Mouse (Mus musculus): Measurements from ENCODE around the gene Coil.
"Not testable (repeated sequence)": the region's sequence is repeated elsewhere in the genome, so short reads cannot be mapped to it uniquely, and the experiment has no call there.

The Coil gene

GRCm38 (mm10) chr11:89041073-89041472 lies 71.0 kb downstream of the Coil start:
- not testable (repeated sequence) for DNase-seq (ENCODE audit: low spot score in 2 of 2)
